Mouse (Mus musculus) megakaryocyte, embryonic 14.5 days (primary cell): Measurements from ENCODE around the gene Fam160a1. TPM values are rescaled to one million over a fixed set of nuclear protein-coding genes. Genes with fewer than 3 reads are reported as not detected.

ENCODE experiments used
- H3K27me3 ChIP-seq: replicated peaks from 2 replicates; pipeline ENCODE3; 2012; ENCODE audit warnings: inconsistent platforms
- H3K36me3 ChIP-seq: replicated peaks from 2 replicates; pipeline ENCODE3; 2012; ENCODE audit warnings: low read length, inconsistent platforms, mixed read lengths
- H3K4me1 ChIP-seq: 2 replicates; pipeline ENCODE4 v1.6.1; 2012; ENCODE audit warnings: inconsistent platforms
- H3K4me3 ChIP-seq: replicated peaks from 2 replicates; pipeline ENCODE3; 2012; ENCODE audit warnings: moderate library complexity, mild to moderate bottlenecking, inconsistent platforms
- H3K9me3 ChIP-seq: 2 replicates; pipeline ENCODE4 v1.6.1; 2012; ENCODE audit warnings: inconsistent platforms
- FLI1 ChIP-seq: IDR thresholded peaks from 2 replicates; pipeline ENCODE4 v1.6.1; 2012; ENCODE audit warnings: low read length, inconsistent platforms, mixed read lengths
- GATA1 ChIP-seq: IDR thresholded peaks from 3 replicates; pipeline ENCODE4 v1.6.1; 2012; ENCODE audit warnings: mixed read lengths, low read length, inconsistent platforms, borderline replicate concordance
- polyA plus RNA-seq: library from polyadenylated mRNA; stranded (reverse); fragments of >175 nt; gene quantifications from 2 replicates; pipeline ENCODE4 v1.2.3, GENCODE M21; 2012; ENCODE audit warnings: low replicate concordance; ENCODE audit not compliant: insufficient read depth

Fam160a1 gene
- polyA plus RNA-seq: 0.12 and 0.51 TPM in 2 replicates

- TF ChIP-seq GATA1: no peak
- no peak for TF ChIP-seq FLI1
- Histone ChIP-seq H3K4me3 (no peak within 1 kb of the TSS), H3K27me3 (peaks cover 16% of the 10 kb centered on the region), H3K36me3 (no peaks in the 10 kb centered on the region), H3K9me3 (peaks cover 8% of the 10 kb centered on the region; the same call in 1 of the 2 replicates), H3K4me1 (peaks cover 13% of the 10 kb centered on the region; the same call in 1 of the 2 replicates)
Observed at GRCm38 (mm10) chr3:85817191-85817590, at the start of gene Fam160a1. Gene Fam160a1, minus strand, starts transcription at chr3:85817291.

GRCm38 (mm10) chr3:85863996-85864395, 46.9 kb upstream of the Fam160a1 start:
- Histone ChIP-seq H3K4me3 (no peak overlapping the region), H3K27me3 (peaks cover 55% of the 10 kb centered on the region), H3K9me3 (peaks cover 22% of the 10 kb centered on the region), H3K4me1 (peaks cover 9% of the 10 kb centered on the region), H3K36me3 (no peaks in the 10 kb centered on the region)
- TF ChIP-seq GATA1 (no peak), FLI1 (no peak)

GRCm38 (mm10) chr3:85862886-85863285, 45.8 kb upstream of the Fam160a1 start:
- no peak for TF ChIP-seq FLI1
- TF ChIP-seq GATA1: no peak

GRCm38 (mm10) chr3:85860996-85861395, 43.9 kb upstream of the Fam160a1 start:
- TF ChIP-seq FLI1 (no peak), GATA1 (no peak)
- peaks cover 48% of the 10 kb centered on the region for H3K27me3 ChIP-seq
- H3K36me3 ChIP-seq: no peaks in the 10 kb centered on the region
- H3K4me1 ChIP-seq: peaks cover 39% of the 10 kb centered on the region
- no peak overlapping the region for H3K4me3 ChIP-seq
- H3K9me3 ChIP-seq: 0 out of 2 replicates have a peak, but pooled peaks cover 5% of the 10 kb centered on the region

More at GRCm38 (mm10) chr3:85862886-85863285, 45.8 kb upstream of the Fam160a1 start:
- H3K4me1 ChIP-seq: peaks cover 21% of the 10 kb centered on the region
- H3K36me3 ChIP-seq: no peaks in the 10 kb centered on the region
- H3K9me3 ChIP-seq: peaks cover 11% of the 10 kb centered on the region
- peaks cover 57% of the 10 kb centered on the region for H3K27me3 ChIP-seq
- H3K4me3 ChIP-seq: no peak overlapping the region

GRCm38 (mm10) chr3:85859311-85859710, 42.2 kb upstream of the Fam160a1 start:
- peaks cover 39% of the 10 kb centered on the region for H3K27me3 ChIP-seq
- peaks cover 53% of the 10 kb centered on the region for H3K4me1 ChIP-seq
- no peaks in the 10 kb centered on the region for H3K36me3 ChIP-seq
- TF ChIP-seq GATA1: no peak
- TF ChIP-seq FLI1: no peak
- H3K4me3 ChIP-seq: no peak overlapping the region
- H3K9me3 ChIP-seq: 0 out of 2 replicates have a peak, but pooled peaks cover 2% of the 10 kb centered on the region

- Histone ChIP-seq H3K36me3 (no peaks in the 10 kb centered on the region), H3K9me3 (0 out of 2 replicates have a peak, but pooled peaks cover 2% of the 10 kb centered on the region), H3K4me1 (peaks cover 53% of the 10 kb centered on the region), H3K27me3 (peaks cover 30% of the 10 kb centered on the region), H3K4me3 (peak overlapping the region; percentile 62)
- TF ChIP-seq GATA1: no peak
- TF ChIP-seq FLI1: no peak
Observed at GRCm38 (mm10) chr3:85858140-85859135, 41.3 kb upstream of the Fam160a1 start.

- TF ChIP-seq FLI1 (no peak), GATA1 (no peak)
- Histone ChIP-seq H3K9me3 (0 out of 2 replicates have a peak, but pooled peaks cover 2% of the 10 kb centered on the region), H3K36me3 (no peaks in the 10 kb centered on the region)
Observed at GRCm38 (mm10) chr3:85857083-85857482, 40.0 kb upstream of the Fam160a1 start.

GRCm38 (mm10) chr3:85855947-85856346, 38.9 kb upstream of the Fam160a1 start:
- H3K27me3 ChIP-seq: peaks cover 16% of the 10 kb centered on the region
- 0 out of 3 replicates have a peak, but pooled peaks have one; percentile 43 for TF ChIP-seq GATA1
- no peak for TF ChIP-seq FLI1
- H3K4me3 ChIP-seq: no peak overlapping the region
- no peaks in the 10 kb centered on the region for H3K36me3 ChIP-seq
- H3K4me1 ChIP-seq: peaks cover 52% of the 10 kb centered on the region
- 0 out of 2 replicates have a peak, but pooled peaks cover 2% of the 10 kb centered on the region for H3K9me3 ChIP-seq

More at GRCm38 (mm10) chr3:85857083-85857482, 40.0 kb upstream of the Fam160a1 start:
- Histone ChIP-seq H3K4me1 (peaks cover 53% of the 10 kb centered on the region), H3K27me3 (peaks cover 22% of the 10 kb centered on the region), H3K4me3 (peak overlapping the region; percentile 51)

GRCm38 (mm10) chr3:85855043-85855442, 38.0 kb upstream of the Fam160a1 start:
- Histone ChIP-seq H3K4me1 (peaks cover 48% of the 10 kb centered on the region), H3K27me3 (peaks cover 16% of the 10 kb centered on the region), H3K36me3 (no peaks in the 10 kb centered on the region), H3K9me3 (0 out of 2 replicates have a peak, but pooled peaks cover 2% of the 10 kb centered on the region), H3K4me3 (no peak overlapping the region)
- TF ChIP-seq GATA1 (no peak), FLI1 (no peak)

GRCm38 (mm10) chr3:85854143-85854542, 37.1 kb upstream of the Fam160a1 start:
- TF ChIP-seq GATA1 (no peak), FLI1 (no peak)
- H3K9me3 ChIP-seq: no peaks in the 10 kb centered on the region
- no peaks in the 10 kb centered on the region for H3K36me3 ChIP-seq
- peaks cover 45% of the 10 kb centered on the region for H3K4me1 ChIP-seq
- H3K4me3 ChIP-seq: no peak overlapping the region
- H3K27me3 ChIP-seq: peaks cover 12% of the 10 kb centered on the region

- Histone ChIP-seq H3K27me3 (peaks cover 11% of the 10 kb centered on the region), H3K4me3 (no peak overlapping the region), H3K36me3 (no peaks in the 10 kb centered on the region), H3K9me3 (no peaks in the 10 kb centered on the region), H3K4me1 (peaks cover 41% of the 10 kb centered on the region)
- TF ChIP-seq GATA1 (no peak), FLI1 (no peak)
Observed at GRCm38 (mm10) chr3:85853715-85854114, 36.6 kb upstream of the Fam160a1 start.
